Mouse (Mus musculus): ENCODE results near the gene Plcd1.

Gene Plcd1

GRCm38 (mm10) chr9:119091581-119092310, 1.6 kb downstream of the Plcd1 start:
- no peak for DNase-seq (ENCODE audit: low read depth, low spot score)

DNA sequence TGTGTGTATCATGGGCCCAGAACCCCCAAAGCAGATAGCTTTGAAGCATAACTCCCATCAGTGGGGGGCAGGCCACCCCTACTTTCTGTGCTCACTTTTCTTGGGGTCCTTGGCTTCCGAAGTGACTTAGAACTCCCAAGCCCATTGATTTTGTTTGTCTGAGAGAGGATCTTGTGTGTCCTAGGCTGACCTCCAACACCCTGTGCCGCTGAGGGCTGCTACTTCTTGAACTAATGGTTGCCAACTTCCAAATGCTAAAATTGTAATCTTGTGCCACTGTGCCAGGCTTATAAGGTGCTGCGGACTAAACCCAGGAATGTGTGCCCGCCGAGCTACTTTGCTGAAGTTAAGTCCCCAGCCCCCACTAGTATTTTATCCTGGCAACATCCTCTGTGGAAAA, 2.8 kb downstream of the Plcd1 start:
- no peak for DNase-seq (ENCODE audit: low read depth, low spot score)

- no peak for DNase-seq (ENCODE audit: low read depth, low spot score)
Observed at GRCm38 (mm10) chr9:119089437-119089836, 3.9 kb downstream of the Plcd1 start.

DNA sequence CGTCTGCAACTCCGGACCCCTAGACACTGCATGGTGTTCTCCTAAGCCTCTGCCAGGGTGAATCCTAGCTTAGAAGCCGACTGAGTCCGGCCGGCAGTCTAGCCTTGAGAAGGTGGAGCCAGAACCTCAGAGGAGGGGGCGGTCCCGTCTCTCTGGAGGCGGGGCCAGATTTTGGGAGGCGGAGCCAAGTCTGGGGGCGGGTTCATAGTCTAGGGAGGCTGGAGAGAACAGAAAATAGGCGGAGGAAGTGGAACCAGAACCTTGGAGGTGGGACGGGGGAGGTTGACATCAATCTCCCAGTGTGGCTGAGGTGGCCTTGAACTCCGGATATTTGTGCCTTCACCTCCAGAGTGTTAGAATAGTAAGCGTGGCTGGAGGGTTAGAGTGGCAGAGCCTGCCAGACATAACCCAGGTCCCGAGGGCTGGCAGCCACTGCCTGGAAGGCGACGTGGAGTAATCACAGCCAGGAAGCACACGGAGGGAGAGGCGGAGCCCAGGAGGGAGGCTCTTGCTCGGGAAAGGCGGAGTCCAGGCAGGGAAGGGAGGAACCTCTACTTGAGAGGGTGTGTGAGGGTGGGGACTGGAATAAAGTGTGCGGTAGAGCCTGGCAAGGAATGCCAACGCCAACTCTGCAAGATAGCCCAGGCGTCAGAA, 5.0 kb downstream of the Plcd1 start:
- peak; percentile 66 for DNase-seq (ENCODE audit: low read depth, low spot score)

DNA sequence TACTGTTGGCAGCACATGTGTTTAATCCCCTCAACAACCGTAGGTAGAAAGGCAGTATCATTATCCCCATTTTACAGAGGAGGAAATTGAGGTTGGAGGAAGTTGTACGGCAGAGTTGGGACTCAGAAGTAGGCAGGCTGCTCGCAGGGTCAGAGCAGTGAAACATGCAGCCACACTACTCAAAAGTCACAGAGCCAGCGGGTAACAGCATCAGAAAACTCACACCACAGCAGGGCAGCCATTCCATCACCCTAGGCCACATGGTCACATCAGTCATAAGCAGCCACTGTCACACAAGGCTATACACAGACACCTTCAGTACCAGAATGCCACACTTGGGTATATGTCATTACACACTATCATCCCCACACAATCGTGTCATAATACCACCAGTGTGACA, 6.0 kb downstream of the Plcd1 start:
- DNase-seq (ENCODE audit: low read depth, low spot score), result no peak

GRCm38 (mm10) chr9:119086451-119086850, 6.9 kb downstream of the Plcd1 start:
- no peak for DNase-seq (ENCODE audit: low read depth, low spot score)

DNA sequence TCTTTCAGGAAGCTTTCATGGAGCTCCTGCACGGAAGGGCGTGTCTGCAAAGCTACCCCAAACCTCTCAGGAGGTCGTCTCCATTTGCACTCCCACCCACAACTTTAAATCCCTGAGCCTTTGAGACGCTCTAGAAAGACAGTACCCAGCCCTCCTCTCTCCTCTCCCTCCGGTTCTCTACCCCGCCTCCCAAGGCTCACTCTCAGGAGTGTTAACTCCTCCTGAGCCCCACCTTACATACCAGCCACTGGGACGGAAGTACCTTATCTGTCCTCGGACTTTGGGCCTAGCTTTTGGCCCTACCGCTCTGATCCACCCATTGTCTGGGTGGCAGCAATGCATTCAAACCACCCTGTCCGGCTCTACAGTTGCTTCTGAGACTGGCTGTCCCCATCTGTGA, 9.3 kb downstream of the Plcd1 start:
- DNase-seq (ENCODE audit: low read depth, low spot score), result no peak

- no peak for DNase-seq (ENCODE audit: low read depth, low spot score)
Observed at GRCm38 (mm10) chr9:119082656-119083430, 10.5 kb downstream of the Plcd1 start.

DNA sequence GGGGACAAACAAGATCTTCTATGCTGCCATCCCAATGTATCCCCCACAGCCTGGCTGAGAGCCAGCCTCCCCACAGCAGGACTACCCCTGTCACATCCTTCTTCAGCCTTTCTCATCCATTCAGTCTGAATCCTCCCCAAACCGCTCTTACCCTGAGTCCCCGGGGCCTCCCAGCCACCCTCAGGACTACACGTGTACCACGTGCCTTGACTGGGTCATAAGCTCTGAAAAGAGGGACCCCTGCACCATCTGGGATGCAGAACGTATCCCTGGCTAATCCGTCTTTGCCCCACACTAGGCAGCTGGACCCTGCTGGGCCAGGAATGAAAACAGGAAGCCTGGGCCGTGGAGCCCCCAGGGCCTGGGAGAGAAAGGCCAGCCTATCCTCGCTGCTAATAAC, 11.3 kb downstream of the Plcd1 start:
- DNase-seq (ENCODE audit: low read depth, low spot score), result no peak

DNA sequence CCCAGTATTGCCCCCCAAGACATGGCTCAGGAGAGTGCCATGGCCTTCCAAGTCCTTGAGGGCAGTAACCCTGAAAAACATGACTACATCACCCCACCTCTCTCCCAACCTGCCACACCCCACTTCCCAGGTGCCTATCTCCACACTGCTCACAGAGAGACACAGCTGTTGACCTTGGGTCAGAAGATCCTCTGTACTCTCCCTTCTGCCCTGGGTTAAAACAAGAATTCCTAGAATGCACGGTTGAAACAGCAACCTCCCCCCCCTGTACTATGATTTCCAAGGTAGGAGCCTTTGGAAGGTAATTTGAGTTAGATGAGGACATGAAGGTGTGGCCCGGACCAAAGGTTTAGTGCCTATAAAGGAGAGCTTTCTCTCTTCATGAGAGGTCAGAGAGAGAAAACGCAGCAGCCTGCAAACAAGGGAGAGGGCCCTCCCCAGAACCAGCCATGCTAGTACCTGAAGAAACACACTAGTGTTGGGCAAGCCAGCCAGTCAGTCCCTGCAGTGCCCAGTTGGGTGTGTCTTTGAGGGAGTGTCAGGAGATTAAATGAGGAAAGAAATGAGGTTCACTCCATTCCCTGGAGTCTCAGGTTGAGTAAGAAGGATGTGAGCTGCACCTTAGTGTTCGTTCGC, 13.1 kb downstream of the Plcd1 start:
- no peak for DNase-seq (ENCODE audit: low read depth, low spot score)

DNA sequence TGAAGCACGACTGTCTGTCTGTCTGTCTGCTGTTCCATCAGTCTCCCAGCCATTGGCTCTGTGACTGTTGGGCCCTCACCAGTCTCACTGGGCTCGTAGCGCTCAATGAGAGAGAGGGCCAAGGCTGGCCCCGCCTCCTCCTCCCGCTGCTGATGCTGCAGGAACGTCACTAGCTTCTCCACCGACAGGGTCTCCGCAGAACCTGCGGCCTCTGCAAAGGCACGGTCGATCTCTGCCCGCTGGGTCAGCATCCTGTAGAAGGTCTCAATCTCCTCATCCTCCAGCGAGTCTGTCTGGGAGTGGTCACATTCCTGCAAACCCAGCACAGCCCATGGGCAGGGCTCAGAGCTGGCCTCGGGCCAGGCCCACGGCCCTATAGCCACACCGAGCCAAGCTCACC, 17.6 kb downstream of the Plcd1 start:
- DNase-seq (ENCODE audit: low read depth, low spot score), result no peak

DNA sequence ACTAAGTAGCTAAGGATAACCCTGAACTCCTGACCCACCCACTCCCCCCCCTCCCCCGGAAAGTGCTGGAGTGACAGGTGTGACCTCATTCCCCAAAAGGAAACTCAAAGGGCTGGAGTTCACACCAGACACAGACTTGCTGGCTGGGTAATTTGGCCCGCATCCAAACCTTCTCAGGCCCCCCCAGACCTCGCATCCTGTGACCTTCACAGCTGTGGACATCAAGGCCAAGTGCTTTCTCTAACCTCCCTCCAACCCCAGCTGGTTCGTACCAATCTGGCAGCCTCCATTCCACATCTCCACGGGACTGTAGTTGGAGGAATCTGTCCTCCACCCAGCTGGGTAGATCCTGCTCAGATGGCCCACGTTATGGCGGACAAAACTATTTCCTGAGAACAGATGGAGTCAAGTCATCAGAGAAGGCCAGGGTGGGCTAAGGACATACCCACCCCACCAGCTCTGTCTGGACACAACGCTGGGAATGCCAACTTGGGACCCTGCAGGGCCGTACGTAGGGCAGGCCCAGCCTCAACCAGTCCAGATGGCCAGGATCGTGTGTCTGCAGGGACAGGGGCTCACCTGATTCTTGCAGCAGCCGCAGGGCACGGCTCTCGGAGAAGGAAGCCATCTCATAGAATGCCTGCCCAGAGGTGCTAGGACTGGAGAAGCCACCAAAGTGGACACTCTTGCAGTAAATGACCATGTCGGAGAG, 20.0 kb downstream of the Plcd1 start:
- no peak for DNase-seq (ENCODE audit: low read depth, low spot score)

- no peak for DNase-seq (ENCODE audit: low read depth, low spot score)
Observed at GRCm38 (mm10) chr9:119071786-119072185, 21.5 kb downstream of the Plcd1 start.

DNA sequence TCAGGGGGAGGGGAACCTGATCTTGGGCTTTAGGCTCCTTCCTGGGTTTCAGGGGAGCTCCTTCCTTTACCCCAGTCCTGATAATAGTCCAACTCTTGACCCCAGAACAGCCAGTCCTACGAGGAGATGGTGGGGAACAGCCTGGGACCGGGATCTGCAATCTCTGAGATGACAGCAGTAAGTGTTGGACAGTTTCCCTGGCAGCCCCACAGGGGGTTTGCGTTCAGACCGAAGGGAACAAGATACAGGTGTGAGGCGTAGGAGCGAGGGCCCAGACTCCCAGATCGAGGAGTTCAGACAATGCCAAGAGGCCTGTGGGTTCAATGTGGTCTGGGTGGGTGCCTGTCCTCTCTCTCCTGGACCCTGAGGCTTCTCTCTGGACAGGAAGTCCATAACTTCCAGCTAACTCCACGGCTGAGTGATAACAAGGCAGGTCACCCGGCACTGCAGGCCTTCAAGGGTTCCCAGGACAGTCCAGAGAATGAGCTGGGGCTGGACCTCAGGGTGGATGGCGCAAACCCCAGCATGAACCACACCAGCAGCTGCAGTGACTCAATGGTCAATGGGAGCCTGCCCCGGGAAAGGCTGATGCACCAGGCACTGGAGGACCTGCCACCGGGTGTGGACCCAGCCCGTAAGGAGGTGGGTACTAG, 23.0 kb downstream of the Plcd1 start:
- DNase-seq (ENCODE audit: low read depth, low spot score), result no peak

DNA sequence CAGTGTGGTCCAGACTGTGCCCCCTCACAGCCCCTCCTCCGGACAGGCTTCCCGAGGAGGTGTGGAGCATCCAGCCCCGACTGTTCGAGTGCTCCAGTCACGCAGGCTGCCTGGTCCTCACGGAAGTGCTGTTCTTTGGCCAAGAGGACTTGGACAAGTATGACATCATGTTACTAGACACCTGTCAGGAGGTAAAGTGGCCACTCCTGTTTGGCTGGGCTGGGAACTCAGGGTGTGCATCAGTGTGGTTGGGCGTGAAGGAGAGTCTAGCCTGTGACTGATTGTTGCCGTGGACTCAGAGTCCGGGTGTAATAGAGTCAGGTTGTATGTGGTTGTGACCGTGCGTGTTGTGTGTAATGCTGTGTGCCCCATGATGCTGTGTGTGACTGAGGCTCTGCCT, 25.0 kb downstream of the Plcd1 start:
- DNase-seq (ENCODE audit: low read depth, low spot score), result no peak

DNA sequence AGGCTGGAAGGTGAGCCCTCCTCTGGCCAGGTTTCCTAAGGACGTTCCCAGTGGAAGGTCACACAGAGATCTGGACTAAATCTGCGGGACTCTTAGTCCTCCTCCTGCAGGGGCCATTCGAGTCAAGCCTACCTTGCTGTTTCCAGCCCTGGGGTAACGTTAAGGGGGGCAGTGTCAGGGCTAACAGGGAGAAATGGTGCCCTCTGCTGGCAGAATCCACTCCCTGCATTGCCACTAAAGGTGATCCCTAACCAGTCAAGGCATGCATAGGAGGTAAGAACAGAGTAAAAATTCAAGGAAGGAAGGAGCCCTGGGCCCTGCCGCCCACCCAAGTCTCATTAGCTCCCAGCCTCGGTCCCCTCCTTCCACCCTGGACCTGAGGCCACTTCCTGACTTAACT, 25.7 kb downstream of the Plcd1 start:
- peak; percentile 54 for DNase-seq (ENCODE audit: low read depth, low spot score)

DNA sequence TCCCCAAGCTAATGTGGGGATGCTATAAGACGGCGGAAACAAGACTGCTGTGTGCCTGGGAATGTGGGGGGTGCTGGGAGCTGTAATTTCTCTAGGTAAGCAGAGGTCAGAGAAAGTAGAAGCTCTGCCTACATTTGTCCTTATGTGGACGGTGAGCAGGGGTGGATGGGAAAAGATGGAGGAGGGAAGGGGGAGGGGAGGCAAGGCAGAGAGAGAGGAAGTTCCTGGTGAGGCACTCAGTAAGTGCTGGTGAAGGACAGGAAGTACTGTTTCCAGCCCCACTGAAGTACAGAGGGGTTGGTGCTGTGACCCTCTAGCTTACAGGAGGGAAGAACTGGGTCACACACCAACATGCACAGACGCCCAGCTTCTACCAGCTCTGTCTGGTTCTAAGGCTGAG, 29.0 kb downstream of the Plcd1 start:
- no peak for DNase-seq (ENCODE audit: low read depth, low spot score)

GRCm38 (mm10) chr9:119063036-119063644, 30.2 kb downstream of the Plcd1 start:
- no peak for DNase-seq (ENCODE audit: low read depth, low spot score)

- no peak for DNase-seq (ENCODE audit: low read depth, low spot score)
Observed at GRCm38 (mm10) chr9:119060701-119061100, 32.6 kb downstream of the Plcd1 start.

GRCm38 (mm10) chr9:119058245-119058644, 35.1 kb downstream of the Plcd1 start:
- no peak for DNase-seq (ENCODE audit: low read depth, low spot score)

DNA sequence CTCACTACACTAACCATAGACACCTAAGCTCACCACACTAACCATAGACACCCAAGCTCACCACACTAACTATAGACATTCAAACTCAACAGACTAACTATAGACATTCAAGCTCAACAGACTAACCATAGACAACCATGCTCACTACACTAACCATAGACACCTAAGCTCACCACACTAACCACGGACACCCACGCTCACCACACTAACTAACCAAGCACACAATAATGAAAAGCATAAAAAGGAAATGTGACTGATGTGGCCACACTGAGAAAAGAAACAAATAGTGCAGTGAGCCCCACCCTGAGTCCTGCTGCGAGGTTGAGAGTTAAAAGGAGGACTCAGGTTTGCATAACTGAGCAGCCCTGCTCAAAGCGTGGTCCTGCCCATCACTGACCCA, 38.0 kb downstream of the Plcd1 start:
- no peak for DNase-seq (ENCODE audit: low read depth, low spot score)

Data from skeletal muscle tissue, adult 2 months (tissue).